Mouse (Mus musculus) heart, embryonic 10.5 days (tissue): ENCODE results near the gene Ctbp1. TPM values are rescaled to one million over a fixed set of nuclear protein-coding genes. Genes with fewer than 3 reads are reported as not detected.

ENCODE experiments used
- DNase-seq: peaks from one replicate; pipeline ENCODE4 v3.0.0-alpha.2; 2017; ENCODE audit warnings: low spot score
- H3K27ac ChIP-seq: fragments of 300-500 bp; sonication (generic); 2 replicates; pipeline ENCODE4 v1.5.1; 2016; ENCODE audit warnings: mild to moderate bottlenecking
- H3K27me3 ChIP-seq: fragments of 300-500 bp; sonication (generic); 2 replicates; pipeline ENCODE4 v1.6.1; 2016; ENCODE audit warnings: mild to moderate bottlenecking; ENCODE audit not compliant: poor library complexity, insufficient read depth, severe bottlenecking
- H3K36me3 ChIP-seq: fragments of 300-500 bp; sonication (generic); 2 replicates; pipeline ENCODE4 v1.6.1; 2016; ENCODE audit warnings: mild to moderate bottlenecking, moderate library complexity
- H3K4me1 ChIP-seq: fragments of 300-500 bp; sonication (generic); 2 replicates; pipeline ENCODE4 v1.6.1; 2016; ENCODE audit warnings: mild to moderate bottlenecking
- H3K4me3 ChIP-seq: fragments of 300-500 bp; sonication (generic); 2 replicates; pipeline ENCODE4 v1.5.1; 2016; ENCODE audit warnings: mild to moderate bottlenecking, moderate library complexity
- H3K9me3 ChIP-seq: fragments of 300-500 bp; sonication (generic); 2 replicates; pipeline ENCODE4 v1.6.1; 2016; ENCODE audit warnings: mild to moderate bottlenecking, moderate library complexity
- WGBS: fragments of 180-500 bp; shearing (Covaris S2); methylation state at CpG from one replicate; pipeline ENCODE4 v1.1.7; 2016; 5-methylcytosine and 5-hydroxymethylcytosine counted together
- polyA plus RNA-seq: library from polyadenylated mRNA; unstranded; fragments of >200 nt; fragmentation: Nextera tagmentation; extraction: Ambion mirVana; gene quantifications from 2 replicates; pipeline ENCODE4 v1.2.1, GENCODE M21; 2016

Gene Ctbp1
- polyA plus RNA-seq, 1 experiment from 2014 or later: 331 TPM

- Histone ChIP-seq H3K4me1 (peaks cover 91% of the 10 kb centered on the region), H3K27me3 (no peaks in the 10 kb centered on the region), H3K9me3 (no peaks in the 10 kb centered on the region), H3K27ac (peak overlapping the region; percentile 89), H3K36me3 (no peaks in the 10 kb centered on the region), H3K4me3 (no peak overlapping the region)
- no peak for DNase-seq
- WGBS: 79% methylated on average over 20 of the region's 20 CpGs
These were observed 55.9 kb downstream of the Ctbp1 start for GRCm38 (mm10) chr5:33218746-33219449.

DNA sequence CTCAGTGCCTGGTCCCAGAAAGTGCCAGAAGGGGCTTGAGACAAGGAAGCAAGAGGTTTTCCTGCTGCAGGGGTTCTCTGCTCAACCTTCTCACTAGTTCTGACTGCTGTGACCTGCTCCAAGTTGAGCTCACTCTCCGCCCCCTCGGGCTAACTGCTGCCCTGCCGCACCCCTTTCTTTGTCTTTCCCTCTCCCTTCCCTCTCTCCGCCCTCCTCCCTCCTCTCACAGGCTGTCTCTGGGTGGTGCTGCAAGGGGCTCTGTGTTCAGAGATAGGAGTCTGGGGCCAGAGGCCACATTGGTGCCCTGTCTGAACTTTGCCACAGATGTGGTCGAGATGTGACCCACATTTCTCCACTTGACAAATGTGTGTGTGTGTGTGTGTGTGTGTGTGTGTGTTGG is 56.7 kb downstream of the Ctbp1 start, which contains the start of gene Spon2:
Gene Spon2, minus strand, starts transcription at position 375 of the 400 bp plus-strand sequence.
- DNase-seq: peak; percentile 90
- Histone ChIP-seq H3K4me3 (peak within 1 kb of the TSS; percentile 36), H3K9me3 (no peaks in the 10 kb centered on the region), H3K36me3 (no peaks in the 10 kb centered on the region), H3K27me3 (no peaks in the 10 kb centered on the region), H3K4me1 (peaks cover 83% of the 10 kb centered on the region), H3K27ac (peak within 1 kb of the TSS; percentile 89)
- 20% methylated on average over 5 of the region's 5 CpGs for WGBS

DNA sequence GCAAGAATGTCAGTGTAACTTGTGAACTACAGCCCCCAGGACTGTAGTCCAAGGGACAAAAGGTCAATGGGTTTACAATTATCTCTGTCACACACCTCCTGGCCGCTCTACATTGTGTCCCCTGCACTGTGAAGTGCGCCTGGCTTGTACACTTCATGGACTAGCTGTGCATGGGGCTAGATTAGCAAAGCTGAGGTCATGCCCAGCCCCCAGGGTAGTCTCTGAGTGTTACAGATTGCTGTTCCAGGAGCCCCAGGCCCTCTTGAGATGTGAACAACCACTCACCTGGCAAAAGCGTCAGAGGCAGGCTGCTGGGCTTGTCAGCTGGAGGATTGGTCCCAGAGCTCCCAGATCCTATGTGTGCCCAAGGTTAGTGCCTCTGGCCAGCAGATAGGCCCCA is 57.1 kb downstream of the Ctbp1 start:
- Histone ChIP-seq H3K9me3 (no peaks in the 10 kb centered on the region), H3K27me3 (no peaks in the 10 kb centered on the region), H3K4me1 (peaks cover 79% of the 10 kb centered on the region), H3K27ac (peak overlapping the region; percentile 89), H3K36me3 (no peaks in the 10 kb centered on the region), H3K4me3 (peak overlapping the region; percentile 36)
- DNase-seq: peak; percentile 87
- WGBS: 14% methylated on average over 3 of the region's 3 CpGs

DNA sequence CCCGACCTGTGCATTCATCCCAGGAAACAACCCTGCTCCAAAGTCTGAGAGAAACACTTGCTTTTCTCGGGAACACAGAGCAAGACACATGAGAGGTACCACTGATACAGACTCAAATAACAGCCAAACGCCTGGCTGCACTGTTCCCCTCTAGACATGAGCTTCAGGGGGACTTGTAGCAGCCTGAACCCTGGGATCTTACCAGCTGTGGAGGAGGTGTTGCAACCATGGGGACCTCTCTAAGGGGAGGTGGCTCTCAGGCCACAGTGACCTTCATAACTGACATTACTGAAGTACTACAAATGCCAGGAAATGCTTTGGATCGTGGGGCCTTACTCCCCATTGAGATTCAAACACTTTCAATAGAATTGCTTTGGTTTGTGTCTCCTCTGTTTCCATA is 60.1 kb downstream of the Ctbp1 start:
- Histone ChIP-seq H3K9me3 (no peaks in the 10 kb centered on the region), H3K36me3 (0 out of 2 replicates have a peak, but pooled peaks cover 4% of the 10 kb centered on the region), H3K27ac (peak overlapping the region; percentile 60; the same call in 1 of the 2 replicates), H3K4me1 (peaks cover 57% of the 10 kb centered on the region), H3K27me3 (no peaks in the 10 kb centered on the region), H3K4me3 (no peak overlapping the region)
- DNase-seq: no peak
- 67% methylated on average over 4 of the region's 4 CpGs for WGBS

- Histone ChIP-seq H3K4me1 (peaks cover 30% of the 10 kb centered on the region), H3K36me3 (0 out of 2 replicates have a peak, but pooled peaks cover 4% of the 10 kb centered on the region), H3K4me3 (no peak overlapping the region), H3K27ac (no peak overlapping the region), H3K27me3 (no peaks in the 10 kb centered on the region), H3K9me3 (no peaks in the 10 kb centered on the region)
- WGBS: 88% methylated on average over 5 of the region's 5 CpGs
- no peak for DNase-seq
These were observed 63.5 kb downstream of the Ctbp1 start for GRCm38 (mm10) chr5:33211254-33211653.

DNA sequence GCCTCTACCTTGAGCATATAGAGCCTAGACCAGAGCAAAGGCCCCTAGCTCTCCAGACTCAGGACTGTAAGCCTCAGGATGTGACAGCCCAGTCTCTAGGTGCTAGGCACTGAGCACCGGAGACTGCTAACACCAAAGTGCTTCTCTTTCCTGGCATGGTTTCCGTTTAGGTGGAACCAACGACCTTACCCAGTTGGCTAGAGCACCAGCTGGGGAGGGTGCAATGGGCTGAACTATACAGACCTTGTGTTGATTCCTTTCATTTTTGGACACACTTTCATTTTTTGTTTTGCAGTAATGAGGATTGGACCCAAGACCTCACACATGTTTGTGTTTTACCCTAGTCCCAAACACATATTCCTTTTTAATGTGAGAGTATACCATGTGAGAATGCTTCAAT is 64.3 kb downstream of the Ctbp1 start:
- Histone ChIP-seq H3K27me3 (no peaks in the 10 kb centered on the region), H3K27ac (no peak overlapping the region), H3K4me1 (peaks cover 22% of the 10 kb centered on the region), H3K36me3 (0 out of 2 replicates have a peak, but pooled peaks cover 4% of the 10 kb centered on the region), H3K9me3 (no peaks in the 10 kb centered on the region), H3K4me3 (no peak overlapping the region)
- DNase-seq: no peak
- WGBS: 86% methylated on average over 3 of the region's 3 CpGs

DNA sequence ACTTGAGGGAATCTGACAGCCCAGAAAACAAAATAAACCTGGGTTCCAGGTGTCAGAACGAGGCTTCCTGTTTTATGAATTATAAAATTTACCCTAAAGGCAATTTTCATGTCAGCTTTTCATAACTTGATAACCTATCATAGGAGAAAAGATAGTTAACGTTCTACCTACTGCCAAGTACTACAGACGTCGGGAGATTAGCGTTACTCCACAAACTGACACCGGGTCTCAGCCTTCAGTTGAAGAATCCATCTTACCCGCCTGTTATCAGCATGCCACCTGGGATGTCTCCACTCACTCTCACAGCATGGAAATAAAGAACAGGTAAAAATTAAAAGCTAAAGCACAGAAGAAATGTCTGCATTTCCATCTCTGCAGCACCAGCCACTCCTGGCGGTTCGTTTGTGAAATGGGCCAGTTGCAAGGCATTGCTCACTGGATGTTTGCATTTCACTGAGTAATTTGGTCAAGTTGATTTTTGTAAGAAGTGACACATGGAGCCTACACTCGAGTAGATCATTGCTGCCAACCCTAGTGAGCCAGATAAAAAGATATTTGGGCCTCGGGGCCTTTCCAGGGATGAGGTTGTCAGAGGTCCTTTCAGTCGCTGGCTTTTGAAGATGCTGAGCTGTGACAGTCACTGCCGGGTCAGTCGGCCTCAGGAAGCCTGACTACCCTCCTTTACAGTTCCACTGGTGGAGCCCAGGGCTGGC is 66.1 kb downstream of the Ctbp1 start:
- Histone ChIP-seq H3K36me3 (0 out of 2 replicates have a peak, but pooled peaks cover 4% of the 10 kb centered on the region), H3K4me3 (no peak overlapping the region), H3K27me3 (no peaks in the 10 kb centered on the region), H3K27ac (no peak overlapping the region; the same call in 1 of the 2 replicates), H3K4me1 (peaks cover 7% of the 10 kb centered on the region), H3K9me3 (no peaks in the 10 kb centered on the region)
- whole genome bisulfite sequencing: 69% methylated on average over 14 of the region's 14 CpGs
- DNase-seq: no peak

- H3K4me3 ChIP-seq: no peak overlapping the region
- H3K27ac ChIP-seq: no peak overlapping the region
- DNase-seq: no peak
- H3K27me3 ChIP-seq: no peaks in the 10 kb centered on the region
- peaks cover 7% of the 10 kb centered on the region for H3K4me1 ChIP-seq
- no peaks in the 10 kb centered on the region for H3K9me3 ChIP-seq
- H3K36me3 ChIP-seq: 0 out of 2 replicates have a peak, but pooled peaks cover 4% of the 10 kb centered on the region
- WGBS: 52% methylated on average over 9 of the region's 9 CpGs
These were observed 67.7 kb downstream of the Ctbp1 start for GRCm38 (mm10) chr5:33207136-33207535.

DNA sequence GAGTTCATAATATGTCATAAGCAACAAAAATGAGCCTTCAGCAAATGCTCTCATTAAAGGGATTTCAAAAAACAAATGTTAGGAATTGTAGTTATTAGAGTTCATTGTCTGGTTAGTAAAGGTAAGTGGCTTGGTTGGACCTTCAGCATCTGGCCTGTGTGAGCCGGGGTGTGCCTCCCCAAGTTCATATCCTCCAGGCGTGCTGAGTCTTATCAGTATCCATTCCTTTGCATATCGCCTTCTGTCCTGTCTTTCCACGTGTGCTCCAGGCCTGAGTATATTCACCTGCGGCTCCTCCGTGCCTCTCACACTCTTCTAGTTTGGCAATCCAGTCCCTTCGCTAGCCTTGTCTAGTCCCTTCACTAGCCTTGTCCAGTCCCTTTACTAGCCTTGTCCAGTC is 68.5 kb downstream of the Ctbp1 start:
- WGBS: 70% methylated on average over 7 of the region's 7 CpGs
- DNase-seq: no peak

DNA sequence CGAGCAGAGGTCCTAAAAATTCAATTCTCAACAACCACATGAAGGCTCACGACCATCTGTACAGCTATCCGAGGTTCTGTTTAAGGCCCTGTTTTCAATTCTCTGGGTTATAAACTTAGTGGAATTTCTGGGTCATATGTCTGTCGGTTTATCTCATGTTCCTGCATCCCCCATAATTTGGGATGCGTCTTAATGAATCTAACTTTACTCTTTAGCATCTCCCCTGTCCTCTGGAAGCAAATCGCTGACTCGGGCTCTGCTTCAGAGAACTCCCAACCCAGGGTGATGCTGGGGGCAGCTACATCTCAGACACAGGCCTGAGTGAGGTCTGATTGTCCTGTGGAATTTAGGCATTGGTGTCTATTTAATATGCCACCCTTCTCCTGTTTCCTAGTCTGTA is 70.5 kb downstream of the Ctbp1 start:
- Histone ChIP-seq H3K27me3 (no peaks in the 10 kb centered on the region), H3K36me3 (no peaks in the 10 kb centered on the region), H3K4me3 (no peak overlapping the region), H3K9me3 (no peaks in the 10 kb centered on the region), H3K27ac (no peak overlapping the region), H3K4me1 (peaks cover 7% of the 10 kb centered on the region)
- 81% methylated on average over 7 of the region's 7 CpGs for WGBS
- DNase-seq: no peak

More for the DNA sequence above, 68.5 kb downstream of the Ctbp1 start:
- Histone ChIP-seq H3K4me1 (peaks cover 7% of the 10 kb centered on the region), H3K9me3 (no peaks in the 10 kb centered on the region), H3K27me3 (no peaks in the 10 kb centered on the region), H3K27ac (no peak overlapping the region), H3K4me3 (no peak overlapping the region), H3K36me3 (0 out of 2 replicates have a peak, but pooled peaks cover 3% of the 10 kb centered on the region)

DNA sequence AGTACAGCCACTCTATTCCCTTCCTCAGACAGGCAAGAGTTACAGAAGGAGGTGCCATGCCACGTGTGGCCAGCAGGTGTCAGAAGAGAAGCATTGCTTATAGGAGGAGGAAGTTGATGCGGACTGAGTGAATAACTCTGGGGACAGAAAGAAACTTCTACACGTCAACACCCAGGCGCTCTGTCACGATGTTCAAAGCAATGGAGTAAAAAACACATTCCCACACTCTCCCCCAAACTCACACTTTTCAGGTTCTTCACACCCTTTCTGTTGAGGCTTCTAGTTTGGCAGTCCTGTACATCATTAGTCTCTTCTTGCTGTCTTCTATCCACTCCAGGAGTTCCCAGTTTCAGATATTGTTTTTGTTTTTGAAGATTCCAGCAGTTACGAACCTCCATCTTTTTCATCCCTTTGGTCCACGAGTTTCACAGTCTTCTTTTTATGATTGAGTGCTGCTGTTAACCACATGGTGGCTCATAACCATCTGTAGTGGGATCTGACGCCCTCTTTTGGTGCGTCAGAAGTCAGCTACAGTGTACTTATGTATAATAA is 71.0 kb downstream of the Ctbp1 start:
- H3K36me3 ChIP-seq: no peaks in the 10 kb centered on the region
- peak overlapping the region; percentile 16 for H3K4me3 ChIP-seq
- H3K27me3 ChIP-seq: no peaks in the 10 kb centered on the region
- peak; percentile 91 for DNase-seq
- no peaks in the 10 kb centered on the region for H3K9me3 ChIP-seq
- H3K4me1 ChIP-seq: peaks cover 4% of the 10 kb centered on the region; the same call in 1 of the 2 replicates
- WGBS: 17% methylated on average over 9 of the region's 9 CpGs
- 0 out of 2 replicates have a peak overlapping the region, but pooled peaks have one; percentile 30 for H3K27ac ChIP-seq

DNA sequence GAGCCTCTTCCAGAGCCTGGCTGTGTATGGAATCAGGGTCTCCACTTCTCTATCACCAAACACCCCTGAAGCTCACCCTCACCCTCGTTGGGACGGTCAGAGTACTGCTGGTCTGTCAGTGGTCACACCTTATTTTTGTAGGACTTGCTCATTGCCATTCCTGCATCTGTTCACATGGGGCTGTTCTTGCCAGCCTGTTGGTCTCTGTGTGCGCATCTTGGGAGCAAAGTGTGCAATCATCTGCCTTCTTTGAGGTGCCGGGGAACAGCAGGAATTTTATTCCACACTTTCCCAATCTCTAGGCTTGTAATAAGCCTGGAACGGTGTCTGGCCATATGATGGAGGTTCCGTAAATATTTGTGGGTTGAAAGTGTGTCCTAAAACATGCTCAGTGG is 71.6 kb downstream of the Ctbp1 start:
- Histone ChIP-seq H3K4me1 (peaks cover 4% of the 10 kb centered on the region; the same call in 1 of the 2 replicates), H3K36me3 (no peaks in the 10 kb centered on the region), H3K4me3 (no peak overlapping the region), H3K27ac (no peak overlapping the region), H3K9me3 (no peaks in the 10 kb centered on the region), H3K27me3 (no peaks in the 10 kb centered on the region)
- peak; percentile 68 for DNase-seq
- 76% methylated on average over 6 of the region's 6 CpGs for WGBS
